Mouse (Mus musculus): Measurements from ENCODE around the gene Zfp821.

Zfp821 gene

GRCm38 (mm10) chr8:109705320-109706075, at the start of gene Zfp821:
Gene Zfp821 (plus strand): TSS chr8:109705546.
- DNase-seq (ENCODE audit: low read depth, low spot score): peak; percentile 95

DNA sequence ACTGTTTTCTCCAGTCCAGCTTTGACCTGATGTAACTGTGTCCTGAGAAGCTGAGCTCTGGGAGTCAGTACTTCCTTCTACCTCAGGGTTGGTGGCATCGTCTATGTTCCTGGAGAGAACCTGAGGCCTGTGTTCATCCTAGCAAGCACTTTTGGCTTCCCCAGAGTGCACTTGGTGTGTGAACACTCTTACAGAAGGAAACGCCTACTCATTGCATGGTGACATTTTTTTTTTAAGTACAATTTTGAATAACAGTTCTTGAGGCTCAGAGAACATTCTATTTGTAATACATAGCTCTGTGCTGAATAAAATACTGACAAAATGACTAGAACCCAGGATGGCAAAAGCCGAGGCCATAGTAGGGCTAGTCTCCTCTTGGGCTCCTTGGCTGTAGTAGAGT, 48.5 kb upstream of the Zfp821 start:
- DNase-seq (ENCODE audit: low read depth, low spot score): no peak

- no peak for DNase-seq (ENCODE audit: low read depth, low spot score)
These were observed 43.0 kb upstream of the Zfp821 start for GRCm38 (mm10) chr8:109662328-109662727.

- no peak for DNase-seq (ENCODE audit: low read depth, low spot score)
These were observed 38.7 kb upstream of the Zfp821 start for GRCm38 (mm10) chr8:109666616-109667015.

DNA sequence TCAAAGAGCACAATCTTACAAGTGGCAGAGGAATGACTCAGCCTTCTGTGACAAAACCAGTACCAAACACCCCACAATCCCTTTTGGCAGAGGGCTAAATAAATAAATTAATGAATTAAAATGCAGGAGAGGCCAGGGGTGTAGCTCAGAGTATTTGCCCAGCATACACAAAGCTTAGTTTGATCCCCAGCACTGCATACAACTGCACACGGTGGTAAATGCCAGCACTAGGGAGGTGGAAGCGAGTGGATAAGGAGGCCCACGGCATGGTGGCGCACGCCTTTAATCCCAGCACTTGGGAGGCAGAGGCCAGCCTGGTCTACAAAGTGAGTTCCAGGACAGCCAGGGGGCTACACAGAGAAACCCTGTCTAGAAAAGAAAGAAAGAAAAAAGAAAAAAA, 32.7 kb upstream of the Zfp821 start:
- DNase-seq (ENCODE audit: low read depth, low spot score): no peak

DNA sequence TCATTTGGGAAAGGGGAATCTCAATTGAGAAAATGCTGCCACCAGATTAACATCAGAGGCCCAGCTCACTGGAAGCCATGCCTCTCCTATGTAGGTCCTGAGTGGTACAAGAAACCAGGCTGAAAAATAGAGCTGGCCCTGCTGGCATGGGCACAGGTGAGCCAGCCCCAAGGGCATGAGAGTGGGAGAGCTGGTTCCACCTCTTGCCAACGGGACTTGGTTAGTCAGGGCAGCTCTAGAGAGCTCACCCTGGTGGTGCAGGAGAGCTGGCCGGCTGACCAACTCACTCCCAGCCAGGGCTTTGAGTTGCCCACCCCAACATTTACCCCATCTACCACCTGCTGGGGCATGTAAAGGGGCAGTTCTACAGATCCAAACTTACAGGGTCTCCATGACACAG, 31.8 kb upstream of the Zfp821 start:
- DNase-seq (ENCODE audit: low read depth, low spot score): no peak

GRCm38 (mm10) chr8:109675896-109676643, 29.3 kb upstream of the Zfp821 start:
- DNase-seq (ENCODE audit: low read depth, low spot score): no peak

- DNase-seq (ENCODE audit: low read depth, low spot score): no peak
These were observed 23.8 kb upstream of the Zfp821 start for GRCm38 (mm10) chr8:109681535-109681934.

- DNase-seq (ENCODE audit: low read depth, low spot score): no peak
These were observed 23.2 kb upstream of the Zfp821 start for GRCm38 (mm10) chr8:109682120-109682519.

- DNase-seq (ENCODE audit: low read depth, low spot score): no peak
These were observed 18.1 kb upstream of the Zfp821 start for GRCm38 (mm10) chr8:109687248-109687647.

DNA sequence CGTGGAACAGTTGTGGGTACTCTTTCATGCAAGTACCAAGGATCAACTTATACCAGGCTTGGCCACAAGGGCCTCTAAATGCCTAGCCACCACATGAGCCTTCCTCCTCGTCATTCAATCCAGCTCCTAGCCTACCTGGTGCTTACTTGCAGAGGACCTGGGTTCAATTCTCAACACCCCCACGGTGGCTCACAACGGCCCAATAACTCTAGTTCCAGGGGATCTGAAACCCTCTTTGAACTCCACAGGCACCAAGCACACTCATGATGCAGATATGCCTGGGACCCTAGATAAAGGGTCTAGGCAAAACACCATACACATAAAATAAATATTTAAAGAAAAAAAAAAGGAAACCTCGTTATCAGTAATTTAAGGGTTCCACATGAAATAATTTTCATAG, 13.6 kb upstream of the Zfp821 start:
- DNase-seq (ENCODE audit: low read depth, low spot score): no peak

GRCm38 (mm10) chr8:109692443-109693145, 12.8 kb upstream of the Zfp821 start:
- DNase-seq (ENCODE audit: low read depth, low spot score): no peak

DNA sequence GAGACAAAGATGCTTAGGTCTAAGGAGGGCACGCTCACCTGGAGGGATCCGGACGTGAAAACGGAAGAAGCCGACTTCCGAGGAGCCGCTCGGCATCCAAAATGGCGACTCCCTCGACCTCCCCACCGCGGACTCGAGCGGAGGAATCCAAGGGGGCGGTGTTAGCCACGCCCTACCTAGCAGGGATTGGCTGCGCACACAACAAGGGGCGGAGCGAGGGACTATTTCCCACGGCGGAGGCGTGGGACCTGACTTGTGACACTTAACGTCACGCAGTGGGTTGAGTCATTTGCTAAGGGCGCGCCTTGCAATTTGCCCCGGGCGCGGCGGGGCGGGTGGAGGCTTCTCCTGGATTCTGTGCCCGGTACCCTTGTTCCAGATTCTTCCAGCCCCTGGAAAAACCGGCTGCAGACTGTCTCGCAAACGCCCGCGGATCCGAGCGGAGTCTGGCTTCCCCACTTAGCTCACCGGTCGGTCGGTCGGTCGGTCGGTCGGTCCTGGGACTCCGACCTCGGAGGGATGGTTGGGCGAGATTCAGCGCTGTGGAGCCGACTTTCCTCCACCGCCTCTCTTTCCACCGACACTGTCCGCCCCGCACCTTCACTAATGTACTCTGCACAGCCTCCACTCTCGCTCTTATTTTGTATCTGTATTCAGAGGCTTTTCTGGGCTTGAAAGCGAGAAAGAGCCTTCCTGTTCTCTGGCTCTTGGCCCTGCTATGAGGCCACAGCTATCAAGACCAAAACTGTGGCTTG, 12.0 kb upstream of the Zfp821 start, which contains the start of gene Ist1:
Gene Ist1 (minus strand): TSS at position 115 of the 755 bp plus-strand sequence.
- peak; percentile 99 for DNase-seq (ENCODE audit: low read depth, low spot score)

GRCm38 (mm10) chr8:109694154-109694553, 11.2 kb upstream of the Zfp821 start:
- DNase-seq (ENCODE audit: low read depth, low spot score): no peak

DNA sequence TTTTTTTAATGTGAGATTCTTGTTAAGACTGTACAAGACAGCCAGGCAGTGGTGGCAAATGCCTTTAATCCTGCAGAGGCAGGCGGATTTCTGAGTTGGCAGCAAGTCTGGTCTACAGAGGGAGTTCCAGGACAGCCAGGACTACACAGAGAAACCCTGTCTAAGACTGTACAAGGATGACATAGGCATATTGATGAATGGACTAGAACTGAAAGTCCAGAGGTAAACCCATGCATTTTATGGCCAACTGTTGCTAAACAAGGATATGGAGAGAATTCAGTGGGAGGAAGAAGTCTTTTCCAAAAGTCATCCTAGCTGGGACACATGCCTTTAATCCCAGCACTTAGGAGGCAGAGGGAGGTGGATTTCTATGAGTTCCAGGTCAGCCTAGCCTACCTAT, 7.6 kb upstream of the Zfp821 start:
- DNase-seq (ENCODE audit: low read depth, low spot score): no peak

GRCm38 (mm10) chr8:109698477-109698876, 6.9 kb upstream of the Zfp821 start:
- DNase-seq (ENCODE audit: low read depth, low spot score): no peak

GRCm38 (mm10) chr8:109704565-109705319, 604 bp upstream of the Zfp821 start:
- no peak for DNase-seq (ENCODE audit: low read depth, low spot score)

DNA sequence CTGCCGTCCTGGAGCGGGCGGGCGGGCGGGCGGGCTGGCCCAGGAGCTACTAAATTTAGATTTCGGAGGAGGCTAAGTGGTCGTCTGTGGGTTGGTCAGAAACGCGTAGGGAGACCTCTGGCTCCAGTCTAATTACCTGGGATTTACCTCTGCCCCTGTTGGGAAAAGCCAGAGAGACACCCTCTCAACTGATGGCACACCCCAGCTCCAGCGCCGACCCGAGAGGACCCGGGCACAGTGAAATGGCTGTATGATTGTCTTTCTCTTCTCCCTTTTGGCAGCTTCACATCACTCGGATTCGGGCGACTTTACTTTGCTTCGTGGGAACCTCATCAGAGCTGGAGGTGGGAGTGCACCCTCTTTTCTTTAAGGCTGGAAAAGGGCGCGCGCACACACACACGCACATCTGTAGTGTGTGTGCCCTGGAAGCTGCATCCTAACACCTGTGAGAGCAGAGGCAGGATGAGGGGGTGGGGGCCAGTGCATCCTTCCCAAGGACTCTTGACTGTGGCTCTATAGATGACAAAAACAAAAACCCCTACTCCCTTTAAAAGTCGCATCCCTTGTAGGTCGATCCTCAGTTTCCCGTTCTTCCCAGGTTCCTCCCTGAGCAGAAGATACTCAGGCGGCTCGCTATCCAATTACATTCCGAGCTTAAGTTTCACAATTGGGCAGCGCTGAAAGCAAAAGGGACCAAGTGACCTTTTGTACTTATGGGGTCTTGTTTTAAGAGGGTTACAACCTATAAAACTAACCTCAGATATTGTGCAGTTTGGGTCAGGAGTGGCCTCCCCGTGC, 929 bp downstream of the Zfp821 start:
- no peak for DNase-seq (ENCODE audit: low read depth, low spot score)

- peak; percentile 41 for DNase-seq (ENCODE audit: low read depth, low spot score)
These were observed 1.5 kb downstream of the Zfp821 start for GRCm38 (mm10) chr8:109706874-109707237.

DNA sequence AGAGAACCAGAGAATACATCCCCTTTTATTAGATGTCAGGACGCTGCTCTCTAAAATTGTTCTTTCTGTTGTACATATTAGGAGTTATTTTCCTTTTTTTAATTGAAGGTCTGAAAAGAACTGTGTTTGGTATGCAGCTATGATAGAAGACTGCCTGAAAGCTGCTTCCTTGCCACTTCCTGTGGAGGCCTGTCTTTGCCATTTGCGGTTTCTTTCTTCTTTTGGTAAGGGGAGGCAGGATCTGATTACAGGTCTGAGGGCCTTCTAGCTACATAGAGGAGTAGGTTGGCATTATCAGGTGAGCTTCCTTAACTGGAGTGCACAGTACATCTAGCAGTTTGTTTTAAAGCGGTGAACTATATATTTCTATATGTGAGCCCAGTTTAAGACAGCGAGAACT, 2.6 kb downstream of the Zfp821 start:
- DNase-seq (ENCODE audit: low read depth, low spot score): no peak

All from retina, postnatal 7 days (tissue).